Mouse (Mus musculus): ENCODE measurements around the gene Slc22a7.

Gene Slc22a7

DNA sequence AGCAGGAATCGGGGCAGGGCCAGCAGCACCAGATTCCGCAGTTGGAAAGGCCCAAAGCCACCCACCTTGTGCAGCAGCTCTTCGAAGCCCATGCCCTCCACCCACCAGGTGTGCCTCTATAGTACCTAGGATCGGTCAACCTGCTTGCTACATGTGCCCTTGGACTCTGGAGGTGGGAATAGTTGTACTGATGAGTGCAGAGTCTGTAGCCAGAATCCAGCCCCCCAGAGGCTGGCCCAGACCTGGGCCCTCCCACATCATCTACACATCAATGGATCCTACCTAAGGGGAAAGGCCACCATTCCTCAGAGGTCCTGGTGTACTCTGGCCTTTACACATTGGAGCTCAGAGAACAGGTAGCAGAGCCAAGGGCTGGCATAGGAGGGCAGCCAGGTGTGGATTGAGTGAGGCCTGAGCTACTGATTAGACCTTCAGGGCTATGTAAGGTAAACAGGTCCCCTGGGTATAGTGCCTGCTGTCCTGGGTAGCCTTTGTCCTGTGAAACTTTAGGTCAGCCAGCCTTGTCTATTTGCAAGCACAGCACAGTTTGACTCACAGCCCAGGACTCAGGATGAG is at the start of gene Slc22a7:
TSS of gene Slc22a7 (minus strand) at position 160 of the 576 bp plus-strand sequence.
- DNase-seq (ENCODE audit: low spot score): no peak

DNA sequence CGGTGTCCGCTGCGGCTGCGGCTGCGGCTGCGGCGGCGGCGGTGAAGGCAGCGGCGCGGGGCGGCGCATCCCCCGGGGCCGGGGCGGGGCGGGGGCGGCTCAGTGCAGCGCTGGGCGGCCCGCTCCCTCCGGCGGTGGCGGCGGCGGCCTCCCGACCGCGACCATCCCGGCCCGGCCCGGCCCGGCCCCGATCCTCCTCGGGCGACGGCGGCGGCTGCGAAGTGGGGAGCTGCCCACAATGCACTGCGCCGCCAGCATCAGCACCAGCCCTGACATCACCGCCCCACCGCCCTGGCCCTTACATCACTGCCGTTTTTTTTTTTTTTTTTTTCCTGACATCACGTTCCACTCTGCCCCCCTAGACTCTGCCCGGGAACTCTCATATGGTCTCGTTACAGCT is 49.2 kb upstream of the Slc22a7 start, which contains the start of gene Ttbk1:
TSS of gene Ttbk1 (minus strand) at position 245 of the 400 bp plus-strand sequence.
- no peak for DNase-seq (ENCODE audit: low spot score)

DNA sequence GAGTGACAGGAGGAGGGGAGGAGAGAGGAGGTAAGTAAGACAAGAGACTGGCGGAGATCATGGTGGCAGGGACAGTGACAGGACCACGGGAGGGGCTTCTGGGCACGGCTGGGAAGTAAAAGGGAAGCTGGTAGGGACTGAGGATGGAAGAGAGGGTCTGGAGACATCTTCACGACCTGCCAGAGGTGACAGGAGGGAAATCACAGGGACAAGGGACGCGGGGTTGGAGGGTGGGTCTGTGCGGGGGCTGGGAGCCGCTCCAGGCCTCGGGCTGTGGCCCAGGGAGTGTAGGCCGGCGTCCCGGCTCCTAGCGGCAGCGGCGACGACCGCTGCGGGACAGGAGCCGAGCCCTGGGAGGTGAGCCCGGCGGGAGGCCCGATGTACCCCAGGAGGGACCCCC is 48.7 kb upstream of the Slc22a7 start:
- DNase-seq (ENCODE audit: low spot score): no peak

DNA sequence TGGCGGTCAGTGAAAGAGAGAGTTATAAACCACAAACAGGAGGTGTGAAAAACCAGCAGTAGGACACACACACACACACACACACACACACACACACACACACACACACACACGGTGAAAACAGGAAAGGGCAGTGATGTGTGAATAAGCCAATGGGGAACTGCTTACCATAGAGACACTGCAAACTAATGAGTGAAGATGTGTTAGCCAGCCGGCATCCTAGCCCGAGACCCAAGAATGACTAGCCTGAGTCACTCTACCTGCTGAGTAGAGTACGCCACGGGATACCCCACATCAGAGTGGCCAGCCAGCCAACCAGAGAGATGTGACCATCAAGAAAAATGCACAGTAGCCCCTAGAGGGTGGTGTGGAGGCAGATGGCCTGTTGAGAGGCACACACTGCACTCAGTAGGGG is 46.2 kb upstream of the Slc22a7 start:
- no peak for DNase-seq (ENCODE audit: low spot score)

DNA sequence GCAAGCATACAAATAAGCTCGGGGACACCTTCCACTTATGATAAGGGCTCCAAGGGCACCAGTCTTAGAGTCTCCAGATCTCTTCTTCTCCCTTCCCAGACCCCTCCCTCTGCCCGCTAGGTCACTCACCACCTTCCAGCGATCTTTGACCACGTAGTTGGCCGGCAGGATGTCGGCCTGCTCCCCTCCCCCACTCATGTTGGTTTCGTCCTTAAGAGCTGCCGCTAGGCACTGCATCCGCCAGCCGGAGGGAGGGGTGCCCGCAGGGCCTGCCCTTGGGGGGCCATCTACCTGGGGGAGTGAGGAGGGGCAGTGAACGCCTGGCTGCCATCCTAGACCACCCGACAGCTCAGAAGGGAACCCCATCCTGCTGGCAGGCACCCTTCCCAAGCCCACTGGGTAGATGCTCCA is 45.8 kb upstream of the Slc22a7 start:
- no peak for DNase-seq (ENCODE audit: low spot score)

DNA sequence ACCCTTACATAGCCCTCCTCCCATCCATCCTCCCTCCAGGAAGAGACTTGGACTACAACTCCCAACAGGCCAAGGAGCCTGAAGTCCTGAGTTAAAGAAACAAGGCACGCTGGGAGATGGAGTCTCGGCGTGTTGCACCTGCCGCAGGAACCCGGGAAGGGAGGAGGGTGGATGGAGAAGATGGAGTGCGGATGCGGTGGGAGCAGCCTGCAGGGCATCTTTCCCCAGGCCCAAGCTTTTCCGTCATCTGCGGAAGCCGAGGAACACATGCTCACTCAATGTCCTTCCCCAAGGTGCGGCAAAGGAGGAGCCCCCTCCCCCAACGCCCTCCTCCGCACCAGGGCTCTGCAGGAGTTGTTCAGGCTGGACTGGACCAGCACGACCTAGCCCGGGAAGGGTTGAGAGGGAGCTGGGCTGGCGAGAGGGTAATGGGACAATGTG is 45.3 kb upstream of the Slc22a7 start:
- DNase-seq (ENCODE audit: low spot score): peak; percentile 56

DNA sequence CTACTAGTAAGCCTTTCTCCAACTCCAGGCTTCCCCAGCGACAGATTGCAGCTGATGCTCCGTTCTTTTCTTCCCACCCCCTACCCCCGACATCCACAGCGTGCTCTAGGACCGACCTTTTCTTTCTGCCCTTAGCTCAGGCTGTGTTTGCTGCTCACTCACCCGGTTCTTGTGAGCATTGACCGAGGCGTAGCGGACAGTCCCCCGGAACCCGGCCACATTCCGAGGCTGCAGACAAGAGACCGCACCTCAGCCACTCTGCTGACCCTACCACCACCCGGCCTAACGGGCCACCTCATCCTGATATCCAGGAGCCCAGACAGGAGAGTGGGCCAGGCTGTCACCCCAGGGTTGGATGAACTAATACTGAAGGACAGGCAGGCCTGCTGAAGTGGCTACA is 39.0 kb upstream of the Slc22a7 start:
- no peak for DNase-seq (ENCODE audit: low spot score)

DNA sequence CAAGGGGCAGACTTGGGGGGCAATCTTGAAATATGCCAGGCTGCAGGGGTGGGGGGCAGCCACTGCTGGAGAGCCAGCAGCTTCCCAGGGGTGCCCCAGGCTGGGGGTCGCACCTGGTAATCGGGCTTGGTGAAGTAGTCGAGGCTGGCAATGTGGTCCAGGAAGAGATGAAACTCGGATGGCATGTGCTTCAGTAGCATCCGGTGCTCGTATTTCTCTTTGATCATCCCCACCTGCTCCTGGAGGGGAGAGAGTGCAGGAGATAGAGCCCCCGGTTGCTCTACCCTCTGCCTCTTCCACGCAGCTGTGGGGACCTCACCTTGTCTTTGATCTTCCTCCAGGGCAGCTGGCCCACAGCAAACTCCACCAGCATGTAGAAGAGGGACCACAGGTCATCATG is 38.3 kb upstream of the Slc22a7 start:
- no peak for DNase-seq (ENCODE audit: low spot score)

DNA sequence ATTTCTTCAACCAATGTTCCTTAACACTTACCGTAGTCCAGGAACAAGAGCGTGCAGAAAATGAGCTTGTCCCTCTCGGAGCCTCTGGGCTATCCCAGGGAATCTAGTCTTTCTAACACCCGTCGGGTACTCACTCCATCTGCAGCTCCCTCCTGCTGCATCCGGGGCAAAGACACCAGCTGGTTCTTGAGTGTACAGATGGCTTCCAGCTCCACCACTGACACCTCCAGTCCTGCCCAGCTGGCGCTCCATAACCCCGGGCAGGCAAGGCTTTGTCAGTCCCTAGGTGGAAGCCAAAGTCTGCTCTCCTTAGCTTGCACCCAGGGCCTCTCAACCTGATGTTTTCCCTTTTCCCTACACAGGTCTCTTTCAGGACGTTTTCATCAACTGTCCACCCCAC is 29.6 kb upstream of the Slc22a7 start:
- DNase-seq (ENCODE audit: low spot score): no peak

DNA sequence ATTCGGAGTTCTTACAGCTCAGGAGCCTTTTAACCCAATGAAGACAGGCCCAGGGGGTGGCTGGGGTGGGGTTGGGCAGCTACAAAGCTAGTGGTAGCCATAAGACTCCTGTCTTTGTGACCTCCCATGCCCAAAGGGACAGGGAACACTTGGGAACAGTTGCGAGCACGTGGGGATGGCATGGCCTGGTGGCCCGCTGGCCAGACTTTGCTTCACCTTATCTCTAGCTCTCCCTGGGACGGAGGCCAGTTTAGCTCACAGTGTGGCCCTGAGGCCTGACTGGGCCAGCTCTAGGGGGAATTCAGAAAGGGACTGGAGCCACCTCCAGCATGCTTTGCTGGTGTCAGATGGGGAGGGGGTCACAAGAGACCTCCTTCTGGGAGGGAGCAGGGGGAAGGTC is 24.0 kb upstream of the Slc22a7 start:
- DNase-seq (ENCODE audit: low spot score): no peak

DNA sequence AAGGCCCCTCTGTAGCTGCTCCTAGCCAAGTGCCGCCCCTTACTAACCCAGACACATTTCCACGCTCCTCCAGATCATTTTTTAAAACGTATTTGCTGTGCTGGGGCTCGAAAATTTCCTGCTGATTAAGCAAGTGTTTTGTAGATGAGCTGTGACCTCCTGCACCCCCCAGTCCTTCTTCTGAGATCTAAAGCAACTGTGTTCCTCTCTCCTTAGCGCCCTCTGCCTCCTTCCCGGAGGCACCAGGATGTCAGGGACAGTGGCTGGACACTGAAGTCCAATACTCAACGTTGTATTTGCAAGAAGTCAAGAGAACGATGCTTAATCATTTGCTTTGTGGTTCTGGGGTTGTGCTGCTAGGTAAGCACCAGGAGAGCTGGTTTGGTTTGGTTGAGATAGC is 23.1 kb upstream of the Slc22a7 start:
- DNase-seq (ENCODE audit: low spot score): no peak

DNA sequence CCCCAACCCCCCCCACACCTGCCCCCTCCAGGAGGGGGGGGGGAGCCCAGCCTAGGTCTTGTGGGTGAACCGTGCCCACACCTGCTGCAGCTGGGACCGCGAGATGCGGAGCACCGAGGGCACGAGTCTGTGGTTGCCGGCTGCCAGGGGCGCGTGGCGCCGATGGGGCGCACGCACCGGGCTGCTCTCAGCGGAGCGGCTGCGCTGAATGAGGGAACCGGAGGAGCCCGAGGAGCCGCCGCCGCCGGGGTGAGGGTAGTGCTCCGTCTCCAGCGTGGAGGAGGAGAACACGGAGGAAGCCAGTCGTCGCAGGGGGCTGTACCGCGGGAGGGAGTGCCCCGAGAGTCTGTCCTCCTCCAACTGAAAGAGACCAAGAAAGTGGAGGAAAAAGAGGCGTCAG is 22.4 kb upstream of the Slc22a7 start:
- DNase-seq (ENCODE audit: low spot score): no peak

DNA sequence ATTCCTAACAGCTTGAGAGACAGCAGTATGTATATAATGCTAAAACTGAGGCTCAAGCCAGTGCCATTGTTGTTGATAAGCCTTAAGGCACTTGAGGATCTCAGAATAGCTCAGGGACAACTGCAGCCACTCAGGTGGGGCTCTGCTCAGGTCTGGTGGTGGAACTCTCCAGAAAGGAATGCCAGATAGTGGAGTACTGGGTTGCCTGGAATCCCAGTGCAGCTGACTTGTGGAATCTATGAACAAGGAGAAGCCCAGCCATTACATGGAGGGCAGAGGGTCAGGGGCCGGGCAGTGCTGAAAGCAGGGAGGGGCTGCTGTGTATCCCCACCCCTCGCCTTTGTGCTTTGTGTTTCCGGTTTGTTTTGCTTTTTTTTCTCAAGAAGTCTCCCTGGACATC is 20.2 kb upstream of the Slc22a7 start:
- no peak for DNase-seq (ENCODE audit: low spot score)

DNA sequence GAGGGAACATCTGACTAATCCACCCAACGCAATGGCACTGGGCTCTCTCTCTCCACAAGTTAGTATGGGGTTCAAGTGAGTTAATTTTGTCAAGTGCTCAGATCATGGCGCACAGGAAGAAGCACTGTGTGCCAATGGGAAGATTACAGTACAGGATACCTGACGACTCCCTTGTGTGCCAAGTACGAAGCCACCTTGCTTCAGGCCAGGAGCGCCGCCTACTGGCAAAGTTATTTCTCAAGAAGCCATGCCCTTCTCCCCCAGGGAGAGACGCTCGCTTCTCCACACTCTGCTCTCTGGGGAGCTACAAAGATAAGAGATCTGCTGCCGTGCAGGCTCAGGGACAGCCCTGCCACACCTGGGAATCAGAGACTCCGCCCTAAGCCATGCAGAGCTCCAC is 19.5 kb upstream of the Slc22a7 start:
- peak; percentile 70 for DNase-seq (ENCODE audit: low spot score)

DNA sequence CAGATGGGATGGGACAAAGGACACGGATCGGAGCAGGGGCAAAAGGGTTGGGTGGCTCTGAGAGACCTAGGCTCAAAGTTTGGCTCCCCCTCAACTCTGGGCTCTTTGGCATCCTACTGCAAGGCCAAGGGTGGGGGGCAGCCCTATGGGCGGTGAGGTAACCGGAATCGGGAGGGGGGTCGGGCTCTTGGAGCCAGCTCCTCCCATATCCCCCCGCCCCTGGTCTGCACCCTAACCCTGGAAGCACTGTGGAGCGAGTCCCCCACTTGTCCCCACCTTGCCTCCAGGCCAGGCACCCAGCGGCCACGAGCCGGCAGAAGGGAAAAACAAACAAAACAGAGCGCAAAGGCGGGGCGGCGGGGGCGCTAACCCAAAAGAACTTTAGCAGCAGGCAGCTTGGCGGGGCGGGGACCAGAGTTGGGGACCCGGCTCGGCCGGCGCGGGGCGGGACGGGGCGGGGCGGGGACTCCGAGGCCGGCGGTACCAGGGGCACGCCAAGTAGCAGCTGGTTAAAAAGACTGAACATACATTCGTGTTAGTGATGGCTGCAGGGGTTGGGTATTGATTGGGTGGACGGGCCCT is 16.9 kb upstream of the Slc22a7 start:
- peak; percentile 70 for DNase-seq (ENCODE audit: low spot score)

DNA sequence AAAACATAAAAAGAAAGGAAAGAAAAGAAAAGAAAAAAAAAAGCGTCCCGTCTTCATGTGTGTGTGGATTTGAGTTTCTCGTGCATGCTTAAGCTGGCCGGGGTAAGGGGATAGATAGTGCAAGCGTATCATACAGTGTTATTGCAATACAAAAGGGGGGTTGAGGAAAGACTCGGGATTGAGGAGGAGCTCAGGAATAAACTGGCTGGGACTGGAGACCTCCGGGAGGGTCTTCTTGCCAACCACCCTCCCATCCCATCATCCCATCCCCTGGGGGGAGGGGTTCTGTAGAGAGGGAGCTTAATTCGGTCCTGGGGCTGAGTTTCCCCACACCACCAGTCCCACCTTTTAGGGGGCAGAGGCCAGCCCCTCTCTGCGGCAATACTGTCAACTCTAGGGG is 16.3 kb upstream of the Slc22a7 start:
- no peak for DNase-seq (ENCODE audit: low spot score)

DNA sequence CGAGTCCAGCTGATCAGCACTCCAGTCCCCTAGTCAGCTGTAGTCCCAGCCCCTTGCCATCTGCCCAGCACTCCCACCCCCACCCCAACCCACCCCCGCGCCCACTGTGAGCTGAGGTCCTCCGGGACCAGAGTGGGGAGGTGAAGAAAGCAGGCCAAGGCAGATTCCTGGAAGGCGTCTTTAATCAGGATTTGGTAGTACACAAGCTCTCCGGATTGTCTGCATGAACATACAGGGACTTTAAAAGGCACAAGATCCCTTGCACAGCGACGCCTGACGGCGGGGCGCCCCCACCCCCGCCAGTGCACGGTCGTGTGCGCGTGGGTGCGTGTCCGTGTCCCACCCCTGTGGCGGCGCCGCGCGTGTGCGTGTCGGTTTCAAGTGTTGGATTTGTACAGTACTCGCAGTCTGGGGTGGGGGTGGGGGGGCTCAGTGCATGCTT is 15.7 kb upstream of the Slc22a7 start:
- DNase-seq (ENCODE audit: low spot score): no peak

DNA sequence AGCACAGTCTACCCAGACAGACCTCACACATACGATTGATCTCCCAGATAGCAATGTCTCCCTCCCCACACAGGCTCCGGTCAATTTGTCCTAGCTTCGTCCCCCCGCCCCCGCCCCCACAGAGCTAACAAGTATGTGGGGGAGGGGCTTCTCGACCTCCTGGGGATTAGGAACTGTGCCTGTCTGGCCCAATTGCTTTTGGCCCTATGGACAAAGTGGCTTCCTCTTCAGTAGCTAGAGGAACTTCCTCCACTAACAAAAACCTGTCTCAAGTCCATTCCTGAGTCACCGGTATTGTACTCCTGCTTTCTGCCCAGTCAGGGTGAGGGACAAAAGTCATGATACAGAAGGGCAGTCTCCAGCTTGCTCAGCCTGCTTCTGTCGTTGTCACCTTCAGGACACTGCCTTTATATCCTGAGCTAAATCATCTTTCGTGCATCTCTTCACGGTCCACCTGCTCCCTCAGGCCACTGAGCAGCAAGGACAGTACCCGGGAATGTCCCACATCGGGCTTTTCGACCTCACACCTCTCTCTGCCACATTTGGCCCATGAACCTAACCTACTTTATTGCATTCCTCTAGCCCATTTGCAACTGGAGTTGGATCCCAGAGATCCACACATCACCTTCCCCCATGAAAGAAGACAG is 15.2 kb upstream of the Slc22a7 start:
- DNase-seq (ENCODE audit: low spot score): no peak

DNA sequence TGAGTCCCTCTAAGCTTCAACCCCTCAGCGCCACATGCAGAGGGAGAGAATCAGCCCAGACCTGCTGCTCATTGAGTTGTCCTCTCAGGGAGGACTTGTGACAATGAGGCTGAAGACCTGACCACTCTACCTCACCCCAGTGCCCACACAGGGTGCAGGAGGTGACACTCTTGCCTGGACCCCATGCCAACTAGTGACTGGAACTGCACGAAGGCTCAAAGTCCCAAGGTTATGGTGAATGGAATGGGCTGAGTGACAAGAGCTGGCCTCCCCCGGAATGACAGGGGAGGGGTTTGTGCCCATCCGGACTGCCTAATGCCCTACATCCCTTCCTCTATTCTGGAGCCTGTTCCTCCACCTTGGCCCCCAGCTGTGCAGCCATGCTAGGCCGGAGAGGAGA is 14.4 kb upstream of the Slc22a7 start:
- no peak for DNase-seq (ENCODE audit: low spot score)

DNA sequence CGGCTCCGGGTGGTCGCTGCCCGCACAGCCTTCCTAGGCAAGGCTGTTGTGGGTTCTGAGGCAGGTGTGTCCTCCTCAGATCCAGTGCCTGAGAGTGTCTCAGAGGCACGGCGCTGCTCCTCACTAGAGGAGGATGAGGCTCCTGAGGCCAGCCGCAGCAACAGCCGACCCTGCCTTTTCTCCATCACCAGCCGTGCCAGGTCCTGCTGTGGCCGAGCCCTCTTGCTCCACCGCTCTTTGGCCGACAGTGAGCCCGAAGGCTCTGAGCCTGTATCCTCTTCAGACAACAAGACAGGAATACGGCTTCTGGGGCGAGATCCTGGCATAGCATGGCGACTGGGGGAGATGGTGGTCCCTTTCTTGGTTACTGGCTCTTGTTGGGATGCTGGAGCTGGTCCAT is 8.0 kb upstream of the Slc22a7 start:
- DNase-seq (ENCODE audit: low spot score): no peak

DNA sequence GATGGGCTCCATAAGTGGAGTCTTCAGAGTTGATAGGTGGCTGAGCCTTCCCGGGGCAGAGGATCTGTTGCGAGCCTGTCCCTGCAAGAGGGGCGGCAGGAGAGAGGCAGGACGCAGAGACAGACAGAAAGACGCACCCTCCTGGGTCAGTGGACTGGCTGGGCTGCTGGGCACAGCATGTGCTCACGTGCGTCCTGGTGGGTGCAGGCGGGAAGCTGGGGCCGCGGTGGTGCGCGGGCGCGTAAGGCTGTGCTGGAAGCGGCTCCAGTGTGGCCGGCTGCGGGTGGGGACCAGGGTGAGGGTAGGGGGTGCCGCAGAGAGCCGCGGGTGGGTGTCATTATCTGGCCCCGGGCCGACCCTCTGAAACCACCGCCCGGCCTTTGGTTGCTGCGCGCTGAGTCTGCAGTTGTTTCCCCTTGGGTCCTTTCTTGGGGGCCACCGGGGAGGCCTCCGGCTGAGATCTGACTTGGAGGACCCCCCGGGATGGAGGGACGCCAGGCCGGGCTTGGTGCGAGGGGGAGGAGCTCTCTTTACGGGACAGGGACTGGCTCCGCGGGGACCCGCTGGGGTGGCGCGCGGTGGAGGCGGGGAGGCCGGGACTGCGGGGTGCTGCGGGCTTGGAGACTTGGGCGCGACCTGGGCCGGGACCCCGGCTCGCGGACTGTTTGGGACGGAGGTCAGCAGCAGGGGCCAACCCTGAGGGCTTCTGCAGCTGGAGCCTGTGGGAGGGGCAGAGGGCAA is 6.8 kb upstream of the Slc22a7 start:
- no peak for DNase-seq (ENCODE audit: low spot score)

DNA sequence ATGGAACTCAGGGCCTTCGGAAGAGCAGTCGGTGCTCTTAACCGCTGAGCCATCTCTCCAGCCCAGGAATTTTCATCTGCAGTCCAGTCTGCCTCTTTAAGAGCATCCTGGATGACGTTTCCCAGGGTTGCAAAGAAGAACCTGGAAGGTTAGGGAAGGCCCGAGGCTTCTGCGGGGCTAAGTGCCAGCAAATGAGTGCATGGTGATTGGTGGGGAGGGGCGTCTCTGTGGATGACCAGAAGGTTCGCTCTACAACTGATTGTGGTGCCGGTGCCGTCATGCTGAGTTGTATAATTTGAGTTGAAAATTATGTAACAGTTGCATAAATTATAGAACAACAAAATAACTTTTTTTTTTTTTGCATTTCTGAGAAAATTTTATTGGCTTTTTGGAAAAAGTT is 919 bp upstream of the Slc22a7 start:
- no peak for DNase-seq (ENCODE audit: low spot score)
